Mouse (Mus musculus): ENCODE measurements around the gene Mrps33. TPM values are rescaled to one million over a fixed set of nuclear protein-coding genes. Genes with fewer than 3 reads are reported as not detected.

Gene Mrps33
- polyA plus RNA-seq, 1 experiment from 2014 or later: 225 TPM

DNA sequence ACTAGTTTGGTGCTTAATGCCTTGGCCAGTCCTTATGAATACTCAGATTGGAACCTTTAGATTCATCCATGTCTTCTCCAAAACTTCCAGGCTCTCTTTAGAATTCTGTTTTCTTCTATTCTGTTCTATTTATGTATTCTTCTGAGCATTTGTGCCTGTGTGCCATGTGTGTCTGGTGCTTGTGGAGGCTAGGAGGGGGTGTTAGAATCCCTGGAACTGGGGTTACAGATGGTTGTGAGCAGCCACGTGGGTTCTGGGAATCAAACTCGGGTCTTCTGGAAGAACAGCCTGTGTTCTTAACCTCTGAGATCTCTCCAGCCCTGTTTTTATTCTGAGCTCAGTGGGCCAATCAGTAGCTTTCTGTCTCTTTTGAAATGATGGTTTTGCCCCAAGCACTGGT lies 13.7 kb downstream of the Mrps33 start:
- H3K27ac ChIP-seq (replicated peaks): no peak overlapping the region
- peaks cover 20% of the 10 kb centered on the region for H3K36me3 ChIP-seq
- no peaks in the 10 kb centered on the region for H3K9me3 ChIP-seq
- ATAC-seq (replicated peaks): no peak
- 74% methylated on average over 2 of the region's 2 CpGs for WGBS
- no peak overlapping the region for H3K4me2 ChIP-seq (replicated peaks)
- H3K4me3 ChIP-seq: no peak overlapping the region
- no peaks in the 10 kb centered on the region for H3K4me1 ChIP-seq
- H3K9ac ChIP-seq (replicated peaks): no peak overlapping the region
- no peaks in the 10 kb centered on the region for H3K27me3 ChIP-seq

DNA sequence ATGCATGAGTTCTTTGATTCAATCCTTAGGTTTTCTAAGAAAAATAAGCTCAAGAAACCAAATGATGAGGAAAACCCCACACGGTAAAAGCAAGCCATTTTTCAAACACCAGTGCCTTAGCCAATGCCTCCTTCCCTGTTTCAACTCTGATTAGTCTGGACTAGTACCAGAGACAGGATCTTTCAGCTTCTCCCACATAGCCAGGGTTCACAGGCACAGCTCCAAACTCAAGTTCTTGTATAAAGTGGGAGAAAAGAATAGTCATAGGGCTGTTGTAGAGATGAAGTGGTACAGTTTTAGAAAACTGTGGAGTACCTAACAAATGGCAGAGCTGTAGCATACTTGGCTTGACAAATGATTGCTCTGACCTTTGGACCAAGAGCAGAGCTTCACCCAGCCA lies 14.6 kb downstream of the Mrps33 start:
- no peaks in the 10 kb centered on the region for H3K9me3 ChIP-seq
- H3K4me1 ChIP-seq: no peaks in the 10 kb centered on the region
- H3K4me2 ChIP-seq (replicated peaks): no peak overlapping the region
- H3K9ac ChIP-seq (replicated peaks): no peak overlapping the region
- no peak overlapping the region for H3K4me3 ChIP-seq
- H3K27ac ChIP-seq (replicated peaks): no peak overlapping the region
- H3K27me3 ChIP-seq: no peaks in the 10 kb centered on the region
- 83% methylated on average over 1 of the region's 1 CpGs for WGBS
- no peak for ATAC-seq (replicated peaks)
- H3K36me3 ChIP-seq: peaks cover 14% of the 10 kb centered on the region

DNA sequence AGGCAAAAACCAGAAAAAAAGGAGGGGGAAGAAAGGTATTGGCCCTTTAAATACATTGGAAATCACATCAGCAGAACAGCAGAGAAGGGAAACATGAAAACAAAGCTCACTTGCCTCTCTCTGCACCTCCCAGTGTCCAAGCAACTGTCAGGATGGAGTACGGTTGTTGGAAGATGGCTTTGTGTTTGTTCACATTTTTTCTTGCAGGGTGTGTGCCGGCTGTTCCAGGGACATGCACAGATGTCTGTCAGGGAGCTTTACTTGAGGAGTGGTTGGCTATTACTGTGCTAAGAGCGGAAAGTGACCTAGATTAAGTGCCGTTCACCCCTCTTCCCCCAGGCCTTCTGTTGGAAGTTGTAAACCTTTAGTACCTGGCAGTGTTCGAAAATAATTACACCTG lies 19.0 kb downstream of the Mrps33 start:
- ATAC-seq (replicated peaks): no peak
- no peak overlapping the region for H3K9ac ChIP-seq (replicated peaks)
- H3K36me3 ChIP-seq: no peaks in the 10 kb centered on the region
- no peak overlapping the region for H3K4me3 ChIP-seq
- no peak overlapping the region for H3K27ac ChIP-seq (replicated peaks)
- 0 out of 2 replicates have a peak, but pooled peaks cover 3% of the 10 kb centered on the region for H3K4me1 ChIP-seq
- WGBS: 83% methylated on average over 5 of the region's 5 CpGs
- no peak overlapping the region for H3K4me2 ChIP-seq (replicated peaks)
- H3K27me3 ChIP-seq: no peaks in the 10 kb centered on the region
- H3K9me3 ChIP-seq: no peaks in the 10 kb centered on the region

DNA sequence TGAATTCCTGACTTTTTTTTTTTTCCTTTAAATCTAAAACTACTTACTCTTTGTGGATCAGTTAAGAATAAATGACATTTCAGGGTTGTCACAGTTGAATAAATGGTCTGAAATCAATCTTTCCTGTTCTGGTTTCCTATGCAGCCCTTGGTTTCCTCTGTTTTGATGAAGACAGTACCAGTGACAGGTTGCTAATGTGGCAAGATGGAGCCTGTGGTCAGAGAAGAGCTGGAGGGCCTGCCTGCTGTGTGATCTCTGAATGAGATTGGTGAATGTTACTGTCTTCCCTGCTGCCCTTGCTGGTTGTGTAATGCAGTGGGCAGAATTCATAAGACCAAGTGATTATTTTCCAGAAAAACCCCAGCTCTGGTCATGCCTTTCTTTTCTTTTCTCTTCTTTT lies 22.4 kb downstream of the Mrps33 start:
- Histone ChIP-seq H3K4me1 (0 out of 2 replicates have a peak, but pooled peaks cover 3% of the 10 kb centered on the region), H3K27me3 (no peaks in the 10 kb centered on the region), H3K27ac (replicated peaks) (no peak overlapping the region), H3K4me3 (no peak overlapping the region), H3K4me2 (replicated peaks) (no peak overlapping the region), H3K9me3 (no peaks in the 10 kb centered on the region), H3K36me3 (no peaks in the 10 kb centered on the region), H3K9ac (replicated peaks) (no peak overlapping the region)
- ATAC-seq (replicated peaks): no peak

DNA sequence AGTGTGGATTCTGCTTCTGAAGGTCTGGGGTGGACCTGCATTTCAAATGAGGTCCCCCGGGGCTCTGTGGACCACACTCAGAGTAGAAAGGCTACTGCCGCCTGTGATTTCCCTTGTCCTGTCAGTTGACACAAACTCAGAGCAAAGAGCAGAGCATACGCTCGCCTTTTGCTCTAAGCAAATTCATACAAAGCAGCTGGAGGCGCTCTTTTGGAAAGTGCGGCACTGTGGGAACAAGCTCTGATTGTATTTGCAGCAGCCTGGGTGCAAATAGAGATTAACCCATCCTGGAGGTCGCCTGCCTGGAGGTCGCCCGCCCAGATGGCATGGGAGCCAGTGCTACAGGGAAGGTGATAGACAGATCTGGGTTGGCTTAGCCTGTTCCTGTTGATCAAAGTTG lies 23.0 kb downstream of the Mrps33 start:
- Histone ChIP-seq H3K4me1 (0 out of 2 replicates have a peak, but pooled peaks cover 3% of the 10 kb centered on the region), H3K9ac (replicated peaks) (no peak overlapping the region), H3K27me3 (no peaks in the 10 kb centered on the region), H3K36me3 (no peaks in the 10 kb centered on the region), H3K4me2 (replicated peaks) (no peak overlapping the region), H3K9me3 (no peaks in the 10 kb centered on the region), H3K27ac (replicated peaks) (no peak overlapping the region), H3K4me3 (no peak overlapping the region)
- ATAC-seq (replicated peaks): no peak
- WGBS: 10% methylated on average over 9 of the region's 9 CpGs

DNA sequence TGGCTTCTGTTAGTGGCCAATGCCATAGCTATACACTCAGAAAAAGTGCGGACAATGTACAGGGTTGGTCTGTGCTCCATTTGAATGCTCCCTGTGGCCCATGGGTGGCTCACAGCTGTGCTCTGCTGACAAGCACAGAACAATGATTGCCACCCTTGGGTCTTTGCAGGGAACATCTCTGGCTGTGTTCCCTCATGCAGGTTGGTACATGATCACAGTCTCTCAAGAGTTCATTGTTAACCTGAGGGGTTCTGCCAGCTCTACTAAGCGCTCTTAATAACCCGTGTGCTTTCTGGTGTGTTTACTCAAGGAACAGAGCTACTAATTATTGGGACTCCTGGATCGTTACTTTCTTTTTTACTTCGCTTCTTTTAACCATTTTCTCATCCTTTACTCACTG lies 24.8 kb downstream of the Mrps33 start:
- H3K4me3 ChIP-seq: no peak overlapping the region
- H3K4me2 ChIP-seq (replicated peaks): no peak overlapping the region
- no peaks in the 10 kb centered on the region for H3K36me3 ChIP-seq
- peaks cover 8% of the 10 kb centered on the region for H3K4me1 ChIP-seq
- WGBS: 58% methylated on average over 5 of the region's 5 CpGs
- H3K27me3 ChIP-seq: no peaks in the 10 kb centered on the region
- ATAC-seq (replicated peaks): no peak
- H3K9me3 ChIP-seq: no peaks in the 10 kb centered on the region
- H3K27ac ChIP-seq (replicated peaks): no peak overlapping the region
- H3K9ac ChIP-seq (replicated peaks): no peak overlapping the region

DNA sequence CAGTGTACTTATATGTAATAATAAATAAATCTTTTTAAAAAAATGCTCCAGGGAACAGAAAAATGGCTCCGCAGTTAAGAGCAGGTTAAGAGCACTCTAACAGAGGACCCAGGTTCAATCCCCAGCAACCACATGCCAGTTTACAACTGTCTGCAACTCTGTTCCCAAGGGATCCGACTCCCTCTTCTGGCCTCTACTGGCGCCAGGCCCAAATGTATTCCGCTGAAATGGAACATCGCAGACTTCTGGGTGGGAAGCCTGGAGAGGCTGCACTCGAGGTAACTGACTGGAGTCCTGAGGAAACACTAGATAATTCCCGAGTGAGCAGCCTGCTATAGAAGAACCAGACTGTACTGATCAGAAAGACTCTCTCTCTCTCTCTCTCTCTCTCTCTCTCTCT lies 27.3 kb downstream of the Mrps33 start:
- no peaks in the 10 kb centered on the region for H3K9me3 ChIP-seq
- no peak overlapping the region for H3K9ac ChIP-seq (replicated peaks)
- H3K27ac ChIP-seq (replicated peaks): no peak overlapping the region
- H3K27me3 ChIP-seq: no peaks in the 10 kb centered on the region
- no peaks in the 10 kb centered on the region for H3K36me3 ChIP-seq
- H3K4me2 ChIP-seq (replicated peaks): no peak overlapping the region
- ATAC-seq (replicated peaks): no peak
- no peak overlapping the region for H3K4me3 ChIP-seq
- peaks cover 11% of the 10 kb centered on the region for H3K4me1 ChIP-seq
- 71% methylated on average over 7 of the region's 7 CpGs for WGBS

DNA sequence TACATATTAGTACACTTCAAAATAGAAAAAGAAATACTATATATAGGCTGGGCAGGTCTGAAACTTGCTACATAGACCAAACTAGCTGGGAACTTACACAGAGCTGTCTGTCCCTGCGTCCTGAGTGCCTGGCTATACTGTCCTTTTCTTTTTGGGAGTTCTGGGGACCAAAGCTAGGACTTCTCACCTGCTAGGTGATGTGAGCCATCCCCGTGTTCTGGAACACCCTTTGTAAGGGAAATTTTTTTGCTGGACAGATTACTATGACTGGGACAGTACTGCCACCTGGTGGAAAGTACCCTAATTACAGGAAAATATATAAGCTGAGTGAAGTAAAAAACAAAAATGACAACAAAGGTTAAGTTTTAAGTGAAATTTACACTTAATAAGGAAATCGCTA lies 28.2 kb downstream of the Mrps33 start:
- no peak for ATAC-seq (replicated peaks)
- Histone ChIP-seq H3K9ac (replicated peaks) (no peak overlapping the region), H3K4me2 (replicated peaks) (no peak overlapping the region), H3K4me3 (no peak overlapping the region), H3K9me3 (no peaks in the 10 kb centered on the region), H3K4me1 (peaks cover 8% of the 10 kb centered on the region), H3K27ac (replicated peaks) (no peak overlapping the region), H3K27me3 (no peaks in the 10 kb centered on the region), H3K36me3 (no peaks in the 10 kb centered on the region)
- 30% methylated on average over 3 of the region's 3 CpGs for WGBS

DNA sequence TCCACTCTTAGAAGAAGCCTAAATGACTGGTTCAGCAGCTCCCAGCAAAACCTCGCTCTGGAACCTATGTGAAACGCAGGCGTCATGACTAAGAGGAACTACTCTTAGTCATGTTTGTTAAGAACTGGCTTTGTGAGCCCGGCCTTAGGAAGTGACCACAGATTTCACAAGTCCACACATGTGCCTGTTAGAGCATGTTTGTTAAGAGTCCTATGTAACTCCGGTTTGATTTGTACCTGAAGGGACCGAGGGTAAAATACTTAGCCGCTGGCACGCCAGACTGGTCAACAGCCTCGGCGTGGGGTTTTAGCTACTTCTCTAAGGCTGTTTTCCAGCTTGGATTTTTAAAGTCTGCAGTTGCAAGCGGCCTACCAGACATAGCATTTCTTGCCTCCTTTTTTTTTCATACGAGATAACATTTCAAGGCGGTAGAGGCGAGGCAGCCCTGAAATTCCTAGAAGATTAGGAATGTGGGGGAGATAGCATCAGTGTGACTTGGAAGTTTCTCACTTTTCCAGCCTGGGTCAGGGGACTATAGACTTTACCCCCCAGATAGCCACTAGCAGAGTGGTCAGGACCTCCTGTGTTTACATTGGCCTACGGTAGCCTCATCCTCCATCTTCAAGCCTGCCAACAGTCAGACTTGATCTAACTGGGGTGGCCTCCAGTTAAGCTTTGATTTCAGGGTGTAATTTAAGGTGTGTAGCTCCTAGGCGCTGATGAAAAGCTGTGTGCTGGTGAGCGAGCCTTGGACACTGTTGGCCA lies 28.8 kb downstream of the Mrps33 start:
- no peaks in the 10 kb centered on the region for H3K27me3 ChIP-seq
- WGBS: 71% methylated on average over 17 of the region's 17 CpGs
- no peaks in the 10 kb centered on the region for H3K9me3 ChIP-seq
- H3K9ac ChIP-seq (replicated peaks): no peak overlapping the region
- peaks cover 8% of the 10 kb centered on the region for H3K4me1 ChIP-seq
- ATAC-seq (replicated peaks): no peak
- H3K36me3 ChIP-seq: no peaks in the 10 kb centered on the region
- no peak overlapping the region for H3K27ac ChIP-seq (replicated peaks)
- no peak overlapping the region for H3K4me2 ChIP-seq (replicated peaks)
- no peak overlapping the region for H3K4me3 ChIP-seq

DNA sequence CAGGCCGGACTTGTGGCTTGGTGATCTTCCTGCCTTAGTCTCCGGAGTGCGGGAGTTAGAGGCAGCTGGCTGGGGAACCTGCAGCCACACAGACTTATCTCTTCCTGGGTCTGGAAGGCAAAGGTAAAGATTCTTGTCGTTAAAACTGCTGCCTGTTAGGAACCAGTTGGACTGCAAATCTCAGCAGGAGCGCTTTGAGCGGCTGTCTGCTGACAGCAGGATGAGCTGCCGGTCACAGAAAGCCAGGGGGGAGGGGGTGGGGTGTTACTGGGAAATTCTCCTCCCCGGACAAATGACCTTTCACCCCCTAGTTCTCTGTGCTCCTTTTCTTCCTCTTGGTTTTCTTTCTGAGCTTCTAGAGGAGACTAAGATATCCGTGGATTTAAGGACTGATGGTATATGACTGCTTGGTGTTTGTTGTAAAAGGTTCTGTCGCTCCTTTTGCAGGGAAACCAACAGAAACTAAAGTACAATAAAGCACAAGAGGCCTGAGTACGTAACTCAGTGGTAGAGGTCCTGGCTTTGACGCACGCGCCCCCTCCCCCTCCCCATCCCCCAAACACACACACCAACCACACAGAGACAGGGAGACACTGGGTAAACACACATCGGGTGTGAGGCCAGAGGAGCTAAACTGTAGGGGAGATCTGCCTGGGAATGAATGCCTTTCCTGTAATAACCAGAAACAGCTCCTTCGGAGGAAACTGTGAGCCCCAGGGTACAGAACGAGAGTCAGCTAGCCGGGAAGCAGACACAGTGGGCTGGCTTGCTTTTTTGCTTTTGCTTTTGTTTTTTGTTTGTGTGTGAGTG lies 29.7 kb downstream of the Mrps33 start:
- H3K9ac ChIP-seq (replicated peaks): no peak overlapping the region; the same call in 1 of the 2 replicates
- WGBS: 6% methylated on average over 18 of the region's 18 CpGs
- H3K27me3 ChIP-seq: no peaks in the 10 kb centered on the region
- peaks cover 8% of the 10 kb centered on the region for H3K4me1 ChIP-seq
- no peaks in the 10 kb centered on the region for H3K9me3 ChIP-seq
- H3K36me3 ChIP-seq: no peaks in the 10 kb centered on the region
- ATAC-seq (replicated peaks): peak; percentile 41; the same call in 1 of the 2 replicates
- peak overlapping the region; percentile 26 for H3K4me2 ChIP-seq (replicated peaks)
- H3K4me3 ChIP-seq: peak overlapping the region; percentile 15; the same call in 1 of the 2 replicates
- H3K27ac ChIP-seq (replicated peaks): no peak overlapping the region

DNA sequence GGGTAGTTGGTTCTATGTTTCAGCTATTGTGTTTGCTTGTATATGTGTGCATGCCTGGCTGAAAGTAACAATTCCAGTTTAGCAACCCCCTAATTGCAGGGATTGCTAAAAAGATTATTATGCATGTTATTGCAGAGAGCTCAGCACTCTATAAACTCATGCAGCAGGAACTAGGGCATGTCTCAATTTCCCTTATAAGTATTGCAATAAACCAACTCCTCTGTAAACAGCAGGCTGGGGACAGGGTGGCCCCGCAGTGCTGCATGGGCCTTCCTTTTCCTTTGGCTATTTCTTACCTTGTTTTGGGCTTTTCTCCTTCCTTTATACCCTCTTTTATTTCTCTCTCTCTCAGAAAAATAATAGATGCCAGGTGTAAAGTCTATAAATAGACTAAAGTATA lies 32.3 kb downstream of the Mrps33 start:
- no peaks in the 10 kb centered on the region for H3K9me3 ChIP-seq
- WGBS: 92% methylated on average over 1 of the region's 1 CpGs
- H3K4me2 ChIP-seq (replicated peaks): no peak overlapping the region

DNA sequence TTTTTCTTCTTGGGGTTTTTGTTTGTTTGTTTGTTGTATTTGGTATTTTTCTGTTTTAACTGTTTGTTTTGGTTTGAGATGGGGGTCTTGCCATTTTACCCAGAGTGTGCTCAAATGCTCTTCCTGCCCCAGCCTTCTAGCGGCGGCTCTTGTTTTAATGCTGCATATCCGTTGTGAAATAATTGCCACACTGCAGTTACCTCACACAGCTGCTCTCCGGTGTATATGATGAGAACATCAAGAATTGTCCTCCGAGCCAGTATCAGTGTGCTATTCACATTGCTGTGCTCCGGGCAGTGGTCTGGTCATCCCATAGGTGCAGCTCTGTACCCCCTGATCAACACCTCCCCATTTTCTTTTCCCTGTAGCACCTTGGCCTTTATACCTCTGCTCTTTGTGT lies 34.5 kb downstream of the Mrps33 start:
- 90% methylated on average over 6 of the region's 6 CpGs for WGBS
- Histone ChIP-seq H3K9me3 (no peaks in the 10 kb centered on the region), H3K27me3 (no peaks in the 10 kb centered on the region), H3K4me1 (peaks cover 6% of the 10 kb centered on the region), H3K4me2 (replicated peaks) (no peak overlapping the region), H3K4me3 (no peak overlapping the region), H3K27ac (replicated peaks) (no peak overlapping the region), H3K36me3 (no peaks in the 10 kb centered on the region), H3K9ac (replicated peaks) (no peak overlapping the region)
- ATAC-seq (replicated peaks): no peak

More for the DNA sequence above, 32.3 kb downstream of the Mrps33 start:
- Histone ChIP-seq H3K27ac (replicated peaks) (no peak overlapping the region), H3K9ac (replicated peaks) (no peak overlapping the region), H3K4me1 (peaks cover 8% of the 10 kb centered on the region), H3K27me3 (no peaks in the 10 kb centered on the region), H3K4me3 (no peak overlapping the region), H3K36me3 (no peaks in the 10 kb centered on the region)
- no peak for ATAC-seq (replicated peaks)

Data from forebrain, embryonic 15.5 days (tissue).